Mouse (Mus musculus): ENCODE results near the gene Prss35.

Gene Prss35

DNA sequence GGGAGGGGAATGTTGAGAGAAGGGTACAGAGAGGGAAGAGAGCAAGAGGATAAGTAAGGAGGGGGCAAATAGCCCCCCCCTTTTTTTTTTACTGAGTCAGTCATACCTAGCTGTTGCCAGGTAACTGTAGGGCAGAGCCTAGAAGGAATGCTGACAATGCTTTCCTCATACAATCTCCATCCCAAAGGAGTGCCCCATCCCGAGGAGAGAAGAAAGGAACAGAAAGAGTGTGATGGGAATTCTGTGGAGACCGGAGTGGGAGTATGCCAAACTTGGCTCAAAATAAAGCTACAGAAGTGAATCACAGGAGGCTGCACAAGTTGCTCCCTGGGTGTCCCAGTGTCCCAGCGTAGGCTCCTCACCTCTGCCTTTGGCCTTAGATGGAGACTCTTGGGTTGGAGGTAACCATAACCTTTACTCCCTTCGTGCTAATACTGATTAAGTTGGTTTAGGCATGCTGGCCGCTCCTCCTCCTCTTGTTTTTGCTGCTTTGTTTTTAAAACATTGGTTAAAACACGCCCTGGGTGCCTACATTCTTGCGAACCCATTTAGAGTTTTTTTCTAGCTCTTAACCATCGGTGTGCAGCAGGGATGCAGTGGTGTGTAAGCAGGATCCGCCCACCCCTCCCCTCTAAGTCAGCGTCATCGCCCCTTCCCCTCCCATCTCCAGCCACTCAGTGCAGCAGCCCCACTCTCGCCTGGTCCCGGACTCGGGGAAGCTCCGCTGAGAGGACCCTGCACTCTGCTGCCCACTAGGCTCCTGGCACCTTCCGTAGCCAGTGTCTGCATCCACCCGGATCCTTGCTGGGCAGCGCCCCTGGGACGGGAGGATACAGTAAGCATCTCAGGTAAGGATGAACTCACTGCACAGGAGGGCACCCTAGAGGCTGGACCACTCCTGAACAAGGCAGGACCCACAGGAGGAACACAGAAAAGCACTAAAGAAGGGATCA is at the start of gene Prss35:
TSS of gene Prss35 (plus strand) at position 691 of the 953 bp plus-strand sequence.
- DNase-seq (ENCODE audit: low spot score in 2 of 2) = no peak

DNA sequence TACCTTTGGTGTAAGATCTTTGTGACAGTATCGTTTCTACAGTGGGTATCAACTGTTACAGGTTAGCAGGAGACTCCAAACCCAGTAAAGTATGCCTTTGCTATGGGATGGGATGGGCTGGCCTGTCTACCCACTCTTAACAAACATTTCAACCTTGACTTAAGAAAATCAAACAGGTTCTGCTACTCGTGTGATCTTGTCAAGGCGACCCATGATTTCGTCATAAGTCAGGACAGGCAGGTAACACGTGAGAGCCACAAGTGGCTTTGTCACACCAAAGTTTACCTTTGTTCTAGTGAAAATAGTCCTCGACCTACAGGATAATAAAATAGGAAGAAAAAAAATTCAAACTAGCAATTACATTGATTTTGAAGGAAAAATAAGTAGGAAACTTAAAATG is 49.5 kb upstream of the Prss35 start:
- DNase-seq (ENCODE audit: low spot score in 2 of 2) = no peak

DNA sequence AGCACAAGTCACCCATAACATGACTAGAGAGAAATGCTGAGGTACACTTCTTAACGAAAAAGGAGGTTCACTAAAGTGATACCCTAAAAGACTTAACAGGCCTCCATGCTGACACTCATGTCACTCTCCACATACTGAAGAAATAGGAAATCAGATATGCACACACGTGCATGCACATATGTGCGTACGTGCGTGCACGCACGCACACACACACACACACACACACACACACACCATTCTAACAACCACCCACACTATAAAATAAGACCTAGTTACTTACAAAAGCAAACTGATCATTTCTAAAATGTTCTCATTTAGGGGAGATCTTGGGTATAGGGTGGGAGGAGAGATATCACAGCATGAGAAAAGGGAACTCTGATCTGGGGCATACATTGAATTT is 48.8 kb upstream of the Prss35 start:
- DNase-seq (ENCODE audit: low spot score in 2 of 2) = no peak

DNA sequence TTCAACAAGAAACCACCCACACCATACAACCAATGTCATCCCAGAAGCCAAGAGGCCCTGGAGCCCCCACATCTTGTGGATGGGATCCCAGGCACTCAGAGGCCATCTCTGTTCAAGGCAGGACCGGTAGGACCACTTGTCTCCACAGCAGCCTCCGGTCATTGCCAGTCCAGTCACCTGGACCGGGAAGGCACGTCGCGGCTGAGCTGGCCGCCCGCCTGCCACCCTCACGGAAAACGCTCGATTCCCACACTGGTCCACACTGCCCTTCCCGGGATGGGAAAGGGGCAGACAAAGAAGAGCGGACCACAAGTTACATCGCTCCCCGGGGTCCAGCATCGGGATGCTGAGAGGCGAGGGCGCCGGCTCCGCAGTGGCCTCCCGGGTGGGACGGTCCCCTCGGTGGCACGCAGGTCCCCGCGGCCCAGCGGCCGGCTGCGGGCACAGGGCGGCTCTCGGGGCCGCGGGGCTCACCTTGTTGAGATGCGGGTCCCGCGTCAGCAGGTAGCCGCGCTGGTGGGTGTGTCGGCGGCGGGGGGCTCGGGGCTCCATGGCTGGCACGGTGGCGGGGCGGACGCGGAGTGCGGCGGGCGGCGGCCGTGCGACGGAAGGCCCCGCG is 48.1 kb upstream of the Prss35 start:
- DNase-seq (ENCODE audit: low spot score in 2 of 2) = no peak

DNA sequence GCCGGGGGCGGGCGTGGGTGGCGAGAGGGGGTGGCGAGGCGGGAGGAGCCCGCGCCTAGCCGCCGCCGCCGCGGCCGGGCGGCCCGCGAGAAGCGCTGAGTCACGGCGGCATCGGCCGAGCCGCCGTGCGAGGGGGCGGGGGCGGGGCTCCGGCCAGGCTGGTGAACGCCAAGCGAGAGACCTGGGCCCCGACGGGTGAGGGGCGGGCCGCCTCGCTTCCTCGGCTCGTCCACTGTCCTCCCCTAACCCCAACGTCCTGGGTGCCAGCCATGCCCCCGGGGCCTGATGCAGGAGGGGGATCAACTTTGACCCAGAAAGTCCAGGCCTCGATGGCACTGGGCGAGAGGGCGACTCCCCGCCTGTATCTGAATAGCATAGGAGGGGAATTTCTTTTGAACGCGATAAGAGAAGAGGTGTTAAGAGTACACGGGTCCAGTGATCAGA is 47.6 kb upstream of the Prss35 start, which contains the start of gene Me1:
TSS of gene Me1 (minus strand) at position 136 of the 444 bp plus-strand sequence.
- DNase-seq (ENCODE audit: low spot score in 2 of 2) = no peak

DNA sequence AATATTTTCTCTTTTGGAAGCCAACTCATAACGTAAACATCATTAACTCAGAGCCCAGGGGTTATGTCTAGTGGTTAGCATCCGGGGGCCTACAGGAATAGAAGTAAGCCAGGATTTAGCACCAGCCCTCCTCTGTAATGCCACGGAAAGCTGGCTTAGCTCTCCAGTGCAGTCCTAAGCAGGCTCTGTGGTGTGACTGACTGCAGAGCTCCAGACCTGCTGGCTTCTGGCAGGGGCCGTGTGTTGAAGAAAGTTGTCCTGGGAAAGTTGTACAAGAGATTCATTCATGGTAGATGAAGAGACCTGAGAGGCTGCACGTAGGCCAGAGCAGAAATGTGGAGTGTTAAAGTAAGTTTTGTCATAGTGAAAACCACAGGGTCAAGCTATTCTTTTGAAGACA is 42.2 kb upstream of the Prss35 start:
- DNase-seq (ENCODE audit: low spot score in 2 of 2) = no peak

DNA sequence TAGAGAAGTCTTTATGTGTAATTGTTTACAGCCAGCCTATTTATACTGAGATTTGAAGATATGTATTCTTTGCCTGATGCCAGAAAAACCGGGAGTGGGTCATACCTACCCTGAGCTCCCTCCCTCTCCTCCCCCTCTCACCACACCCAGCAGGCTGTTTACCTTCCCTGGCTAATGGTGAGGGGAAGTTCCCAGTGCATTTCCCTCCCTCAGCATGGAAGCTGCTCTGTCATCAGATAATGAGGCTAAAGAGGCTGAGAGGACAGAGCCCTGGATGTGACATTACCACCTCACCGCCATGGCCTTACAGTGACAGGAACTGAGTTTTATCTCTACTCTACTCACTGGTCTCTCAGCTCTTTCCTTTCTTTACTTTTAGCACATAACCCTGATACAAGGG is 41.6 kb upstream of the Prss35 start:
- DNase-seq (ENCODE audit: low spot score in 2 of 2) = no peak

DNA sequence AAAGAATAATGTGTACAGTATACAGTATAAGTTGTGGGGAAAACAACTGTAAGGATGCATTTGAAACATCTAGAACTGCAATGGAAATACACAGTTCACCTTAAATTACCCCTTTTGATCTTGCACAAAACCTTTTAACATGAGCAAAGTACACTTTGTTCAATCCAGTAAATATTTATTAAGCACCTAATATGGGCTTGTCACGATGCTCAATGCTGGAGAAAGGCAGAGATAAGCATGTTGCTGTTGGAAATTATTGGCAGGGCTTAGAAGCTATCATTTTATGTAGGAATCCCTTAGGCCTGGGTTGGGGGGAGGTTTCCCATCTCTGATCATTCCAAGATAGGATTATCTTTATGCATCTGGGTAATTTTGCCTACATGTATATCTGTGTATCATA is 36.0 kb upstream of the Prss35 start:
- no peak for DNase-seq (ENCODE audit: low spot score in 2 of 2)

DNA sequence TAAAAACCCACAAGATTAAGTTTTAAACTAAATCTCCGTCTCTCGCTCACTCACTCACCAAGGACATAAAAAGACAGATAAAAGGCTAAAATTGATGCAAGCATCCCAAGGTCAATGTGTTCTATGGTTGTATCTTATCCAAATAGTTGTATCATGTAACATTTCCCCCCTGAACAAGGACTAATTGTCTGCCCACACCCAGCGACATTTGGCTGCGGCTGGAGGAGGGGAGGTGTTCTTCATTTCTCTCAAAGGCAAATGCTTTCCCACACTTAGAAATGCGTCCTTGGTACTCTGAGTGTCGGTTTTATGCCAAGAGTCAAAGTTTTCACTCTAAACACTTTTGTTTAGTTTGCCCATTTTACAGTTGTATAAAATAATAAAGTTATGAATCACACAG is 34.5 kb upstream of the Prss35 start:
- no peak for DNase-seq (ENCODE audit: low spot score in 2 of 2)

DNA sequence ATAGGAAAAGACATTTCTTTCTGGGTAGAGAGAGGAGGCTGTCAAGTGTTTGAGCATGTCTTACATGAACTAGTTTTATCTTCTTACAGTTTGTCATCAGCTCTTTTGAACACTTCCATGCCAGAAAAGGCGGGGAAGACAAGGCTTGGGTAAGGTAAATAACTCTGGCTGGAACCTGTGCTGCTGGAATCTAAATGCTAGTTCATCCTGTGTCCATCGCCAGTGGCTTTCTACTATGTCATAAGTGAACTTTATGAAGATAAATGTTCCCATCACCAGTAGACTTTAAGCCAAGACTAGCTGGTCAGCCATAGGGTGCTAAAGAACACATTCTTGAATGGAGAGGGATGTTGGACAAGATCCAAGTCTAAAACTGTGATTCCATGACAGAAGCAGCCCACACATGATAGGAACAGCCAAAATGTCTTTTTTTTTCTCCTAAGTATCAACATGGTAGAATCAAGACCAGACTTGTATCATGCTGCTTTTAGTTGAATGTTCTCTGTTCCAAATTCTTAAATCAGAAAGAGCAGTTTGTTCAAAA is 33.3 kb upstream of the Prss35 start:
- DNase-seq (ENCODE audit: low spot score in 2 of 2) = no peak

DNA sequence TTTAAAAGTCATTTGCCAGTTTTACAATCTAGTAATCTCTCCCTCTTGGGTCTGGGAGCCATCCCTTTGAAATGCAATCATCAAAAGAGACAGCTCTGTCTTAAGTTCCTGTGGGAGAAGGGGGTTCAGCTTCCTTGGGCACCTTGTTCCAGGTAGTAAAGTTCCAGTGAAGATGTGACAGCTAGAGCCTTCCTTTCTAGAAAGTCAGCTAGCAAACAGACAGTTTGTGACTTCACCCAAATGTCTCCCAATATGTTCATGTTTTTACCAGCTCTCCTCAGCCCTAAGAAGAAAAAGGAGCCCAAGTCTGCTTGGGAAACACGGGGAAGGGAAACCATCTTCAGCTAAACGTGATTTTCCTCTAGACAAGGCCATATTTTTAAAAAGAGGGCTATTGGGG is 30.8 kb upstream of the Prss35 start:
- no peak for DNase-seq (ENCODE audit: low spot score in 2 of 2)

DNA sequence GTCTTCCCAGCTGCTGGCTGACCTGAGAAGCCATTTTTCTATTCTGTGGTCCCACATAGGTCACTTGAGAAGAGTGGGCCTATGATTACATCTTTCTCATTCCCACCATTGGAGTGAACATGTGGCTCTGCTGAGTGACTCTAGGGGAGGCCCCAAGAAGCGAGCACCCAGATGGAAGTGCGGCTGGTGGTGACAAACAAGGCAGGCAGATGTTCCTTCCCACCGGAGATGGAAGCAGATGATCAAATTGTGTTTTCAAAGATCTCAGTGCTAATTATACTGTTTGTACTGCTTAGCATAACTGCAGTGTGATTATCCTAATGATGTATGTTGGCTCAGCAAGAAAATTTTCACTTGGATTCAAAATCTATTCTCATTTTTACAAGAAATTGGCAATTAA is 29.4 kb upstream of the Prss35 start:
- no peak for DNase-seq (ENCODE audit: low spot score in 2 of 2)

DNA sequence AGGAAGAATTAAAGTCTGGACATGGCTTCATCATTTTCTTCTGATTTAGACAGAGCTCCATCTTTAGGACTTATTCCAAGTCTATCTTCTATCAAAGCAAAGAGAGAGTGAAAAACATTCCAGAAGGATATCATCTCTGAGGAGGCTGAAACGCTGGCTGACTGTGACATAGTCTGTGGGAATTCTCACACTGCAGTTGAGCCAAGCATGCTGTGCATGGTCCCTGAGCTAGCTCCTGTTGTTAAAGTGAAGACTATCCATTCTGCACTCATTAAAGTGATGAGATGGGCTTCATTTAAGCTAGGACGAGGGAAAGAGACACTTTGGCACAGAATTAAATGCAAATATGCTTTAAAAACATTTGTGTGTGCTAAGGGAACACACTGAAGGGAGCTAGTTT is 26.9 kb upstream of the Prss35 start:
- DNase-seq (ENCODE audit: low spot score in 2 of 2) = no peak

DNA sequence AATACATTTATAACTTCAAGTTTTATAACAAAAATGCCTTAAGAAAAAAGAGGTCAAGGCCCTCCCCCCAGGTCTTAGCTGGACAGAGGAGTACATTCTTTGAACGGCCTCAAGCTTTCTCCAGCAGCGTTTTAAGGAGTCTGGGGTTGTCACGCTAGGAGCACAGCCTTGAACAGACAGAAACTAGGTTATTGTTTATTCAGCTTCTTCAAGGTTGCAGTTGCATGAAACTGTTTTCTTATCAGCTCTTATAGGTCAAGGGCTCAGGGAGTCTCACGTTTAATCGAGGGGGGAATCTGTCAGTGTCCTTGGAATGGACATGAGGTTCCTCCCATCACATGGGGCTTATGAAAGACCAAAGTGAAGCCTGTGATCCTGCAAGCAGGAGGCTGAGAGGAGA is 26.3 kb upstream of the Prss35 start:
- DNase-seq (ENCODE audit: low spot score in 2 of 2) = no peak

DNA sequence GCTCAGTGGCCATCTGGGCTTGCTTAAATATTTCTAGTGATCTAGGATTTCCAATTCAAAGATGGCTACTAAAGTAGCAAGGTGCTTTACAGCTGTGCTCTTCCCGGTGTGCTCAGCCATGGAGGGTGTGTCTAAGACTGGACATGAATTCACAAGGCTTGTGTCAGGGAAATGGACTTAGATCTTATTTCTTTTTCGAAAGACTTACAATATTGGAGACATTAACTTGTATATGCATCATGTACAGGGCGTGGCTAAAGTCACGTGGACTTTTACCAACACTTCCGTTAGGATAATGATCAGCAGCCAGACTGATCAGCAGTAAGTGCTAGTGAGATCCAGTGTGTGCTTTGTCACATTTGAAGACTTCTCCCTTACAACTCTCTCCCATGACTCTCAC is 23.2 kb upstream of the Prss35 start:
- no peak for DNase-seq (ENCODE audit: low spot score in 2 of 2)

DNA sequence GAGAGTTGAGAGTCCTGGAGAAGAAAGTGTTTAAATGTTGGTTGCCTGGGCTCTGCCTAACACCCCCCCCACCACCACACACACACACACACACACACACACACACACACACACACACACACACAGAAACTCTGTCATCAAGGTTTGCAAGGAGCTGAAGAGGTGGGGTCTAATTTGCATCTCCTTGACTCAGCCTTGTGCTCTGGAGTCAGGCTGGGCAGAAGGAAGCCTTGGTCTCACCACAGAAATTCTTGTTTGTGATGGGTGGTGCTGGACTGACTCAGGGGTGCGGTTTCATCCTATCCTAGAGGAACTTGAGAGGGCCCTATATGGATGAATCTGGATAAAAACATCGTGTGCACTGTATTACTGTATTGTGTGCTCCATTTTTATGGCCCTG is 22.7 kb upstream of the Prss35 start:
- no peak for DNase-seq (ENCODE audit: low spot score in 2 of 2)

DNA sequence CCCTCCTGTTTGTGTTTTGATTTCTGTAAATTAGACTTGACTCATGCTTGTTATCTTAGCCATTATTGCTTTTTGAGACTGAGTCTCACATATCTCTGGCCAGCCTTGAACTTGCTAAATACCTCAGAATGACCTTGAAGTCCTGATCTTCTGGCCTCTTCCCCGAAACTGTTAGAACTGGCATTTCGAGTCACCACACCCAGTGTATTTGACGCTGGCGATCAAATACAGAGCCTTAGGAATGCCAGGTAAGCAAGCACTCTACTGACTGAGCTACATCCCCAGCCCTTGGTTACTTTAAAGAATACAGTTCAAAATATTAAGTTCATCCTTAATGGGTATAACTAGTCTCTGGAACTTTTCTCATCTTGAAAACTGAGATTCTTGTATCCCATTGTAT is 18.4 kb upstream of the Prss35 start:
- DNase-seq (ENCODE audit: low spot score in 2 of 2) = no peak

DNA sequence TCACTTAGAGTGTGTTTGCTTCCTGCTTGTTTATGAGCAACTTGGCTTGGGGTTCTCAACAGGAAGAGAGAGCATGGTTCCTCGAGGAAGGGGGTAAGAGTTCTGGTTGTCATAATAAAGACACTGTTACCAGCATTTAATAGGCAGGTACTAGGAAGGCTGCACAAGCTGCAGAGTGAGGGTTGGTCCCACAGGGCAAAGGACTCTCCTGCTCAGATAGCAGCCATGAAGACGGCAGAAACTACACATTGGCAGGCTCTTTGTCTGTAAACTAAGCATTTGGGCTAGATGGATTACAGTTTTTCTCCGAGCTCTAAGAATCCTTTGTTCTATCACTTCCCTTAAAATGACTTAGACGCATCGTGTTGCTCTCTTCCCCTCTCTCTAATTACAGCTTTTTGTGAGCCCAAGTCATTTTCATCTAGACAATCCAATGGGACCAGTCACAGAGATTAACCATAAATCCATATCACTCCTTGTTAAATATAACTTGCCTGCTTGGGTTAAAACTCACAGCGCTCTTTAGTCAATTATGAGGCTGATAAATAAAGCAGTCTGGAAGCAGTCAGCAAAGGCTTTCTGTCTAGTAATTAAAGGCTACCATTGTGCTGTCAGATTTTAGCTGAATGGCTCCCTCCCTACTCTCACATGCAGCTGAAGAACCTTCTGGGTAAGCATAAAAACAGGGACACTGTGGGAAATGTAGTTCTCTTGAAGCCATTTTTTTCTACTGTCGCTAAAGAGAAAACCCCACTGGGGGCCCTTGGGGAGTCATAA is 17.7 kb upstream of the Prss35 start:
- no peak for DNase-seq (ENCODE audit: low spot score in 2 of 2)

DNA sequence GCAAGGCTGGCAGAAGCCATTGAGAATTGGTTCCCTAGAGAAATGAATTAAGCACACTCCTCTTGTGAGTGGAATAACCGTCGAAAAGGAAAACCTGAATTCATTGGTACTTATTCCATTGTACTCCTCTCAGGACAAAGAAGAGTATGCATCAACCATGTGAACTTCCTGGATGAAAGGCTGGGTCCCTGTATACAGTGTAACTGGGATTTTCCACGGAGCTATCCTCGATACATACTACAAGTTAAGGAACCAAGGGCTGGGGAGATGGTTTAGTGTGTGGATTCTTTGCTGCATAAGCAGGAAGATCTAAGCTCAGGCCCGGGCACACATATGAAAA is 17.1 kb upstream of the Prss35 start:
- no peak for DNase-seq (ENCODE audit: low spot score in 2 of 2)

DNA sequence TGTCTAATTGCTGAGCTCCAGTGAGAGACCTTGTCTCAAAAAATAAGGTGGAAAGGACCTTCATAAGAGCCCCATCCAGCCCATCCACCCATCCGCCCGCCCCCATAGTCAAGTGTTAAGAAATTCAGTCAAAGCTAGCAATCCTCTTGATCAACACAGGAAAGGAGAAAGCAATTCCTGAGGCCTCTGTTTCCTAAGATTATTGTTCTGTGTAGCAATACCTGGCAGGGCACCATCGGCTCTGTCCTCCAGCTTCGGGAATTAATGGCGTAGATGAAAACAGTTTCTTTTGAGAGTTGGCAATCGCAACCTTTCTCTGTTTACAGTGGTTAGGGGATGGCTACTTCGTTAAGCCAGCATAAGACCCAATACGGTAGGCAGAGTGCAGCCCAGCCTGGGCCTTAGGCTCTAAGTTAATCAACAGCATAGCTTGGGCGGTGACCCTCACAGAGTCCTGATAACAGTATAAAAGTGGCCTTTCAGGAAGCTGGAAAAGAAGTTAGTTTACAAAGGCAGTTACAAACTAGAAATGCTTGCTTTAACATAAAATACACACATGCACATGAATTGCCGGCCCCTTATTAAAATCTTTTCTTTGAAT is 15.1 kb upstream of the Prss35 start:
- DNase-seq (ENCODE audit: low spot score in 2 of 2) = no peak

DNA sequence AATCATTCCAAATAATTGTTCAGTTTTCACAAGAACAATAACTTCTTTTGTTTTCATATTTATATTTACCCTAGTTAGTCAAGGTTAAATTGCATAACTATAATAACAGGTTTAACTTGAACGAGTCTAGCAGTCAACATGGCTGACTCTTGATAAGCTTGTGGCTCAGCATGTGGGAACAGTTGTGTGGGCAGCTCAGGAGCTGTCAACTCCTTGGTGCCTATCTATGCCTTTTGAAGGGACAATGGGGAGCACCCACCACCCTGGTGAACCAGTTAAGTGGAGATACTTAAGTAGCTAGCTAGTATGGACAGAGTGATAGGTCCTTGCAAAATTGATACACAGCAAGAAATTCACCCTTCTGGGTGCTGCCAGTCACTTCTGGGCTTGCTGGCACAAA is 14.4 kb upstream of the Prss35 start:
- DNase-seq (ENCODE audit: low spot score in 2 of 2) = no peak

DNA sequence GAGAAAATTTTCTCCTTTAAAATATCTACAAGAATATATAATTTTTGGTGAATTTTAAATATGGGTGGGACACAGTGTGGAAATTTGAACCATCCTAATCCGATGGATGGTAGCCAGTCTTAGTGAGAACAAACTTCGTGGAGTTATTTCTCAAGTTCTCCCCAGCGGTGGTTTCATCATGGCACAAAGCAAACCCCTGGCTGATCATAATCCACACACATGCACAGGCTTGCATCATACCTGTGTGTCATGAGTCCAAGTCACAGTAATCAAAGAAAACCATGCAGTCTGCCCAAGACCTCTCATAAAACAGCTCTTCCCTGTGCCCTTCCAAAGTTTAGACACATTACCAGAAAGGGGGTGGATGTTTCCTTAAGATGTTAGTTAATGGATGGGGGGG is 13.6 kb upstream of the Prss35 start:
- no peak for DNase-seq (ENCODE audit: low spot score in 2 of 2)
